Mouse (Mus musculus) Patski (cell line): ENCODE data around the gene Cdc7. TPM values are rescaled to one million over a fixed set of nuclear protein-coding genes. Genes with fewer than 3 reads are reported as not detected.

Experiments used
- ATAC-seq: fragments of 100-300 bp; one replicate; pipeline ENCODE4 v1.8.0; 2021
- CTCF ChIA-PET: fragments of 350-600 bp; sonication (Branson Sonifier 250); formaldehyde crosslinking; loops from one replicate; lab custom pipeline; 2022; ENCODE audit warnings: inconsistent platforms; lab: Charles Lee
- POLR2A ChIA-PET: fragments of 350-600 bp; sonication (Branson Sonifier 250); formaldehyde crosslinking; loops from one replicate; lab custom pipeline; 2022; ENCODE audit warnings: antibody characterized with exemption, inconsistent platforms; lab: Charles Lee
- DNase-seq: peaks from one replicate; pipeline ENCODE4 v3.0.0-alpha.2; 2011; ENCODE audit warnings: low read depth, low spot score
- H3K27me3 ChIP-seq: fragments of 371-371 bp; one replicate; pipeline ENCODE4 v1.5.1; 2021
- CTCF ChIP-seq: fragments of 100-300 bp; IDR thresholded peaks from one replicate; pipeline ENCODE4 v1.5.1; 2021
- in situ Hi-C: fragments of 300-500 bp; cut with MboI; formaldehyde crosslinking; loops from 3 replicates; pipeline ENCODE4 v1.11.1; 2018; ENCODE audit warnings: low pct_unique_long_range_greater_than_20kb, mixed read lengths
- polyA plus RNA-seq: library from polyadenylated mRNA; unstranded; gene quantifications from one replicate; pipeline ENCODE4 v1.2.3, GENCODE M21; 2021

Cdc7 gene
- polyA plus RNA-seq, 1 experiment from 2014 or later = 11.7 TPM

- ATAC-seq (no peak), DNase-seq (no peak)
- ChIA-PET POLR2A (interaction anchor here (0.6 to 0.7 kb wide), 2 partner anchors 11 to 24 kb away, joined by 4 read pairs; no protein-coding TSS in a partner anchor), CTCF (no interaction called here)
- H3K27me3 ChIP-seq = no peaks in the 10 kb centered on the region
- in situ Hi-C loops = no loop called here
- TF ChIP-seq CTCF = no peak
Measured at GRCm38 (mm10) chr5:107011316-107012029, 47.4 kb downstream of the Cdc7 start.

GRCm38 (mm10) chr5:107012030-107012715, 48.1 kb downstream of the Cdc7 start:
- DNase-seq (no peak), ATAC-seq (no peak)
- no peaks in the 10 kb centered on the region for H3K27me3 ChIP-seq
- ChIA-PET POLR2A (interaction anchor here (0.6 to 0.7 kb wide), 2 partner anchors 10 to 23 kb away, joined by 4 read pairs; no protein-coding TSS in a partner anchor), CTCF (no interaction called here)
- TF ChIP-seq CTCF = no peak
- in situ Hi-C loops = no loop called here

GRCm38 (mm10) chr5:107013393-107013792, 49.3 kb downstream of the Cdc7 start:
- POLR2A ChIA-PET = no interaction called here
- TF ChIP-seq CTCF = no peak

GRCm38 (mm10) chr5:107014146-107014545, 50.0 kb downstream of the Cdc7 start:
- no peak for ATAC-seq
- POLR2A ChIA-PET = no interaction called here
- no peak for DNase-seq
- H3K27me3 ChIP-seq = no peaks in the 10 kb centered on the region
- no peak for TF ChIP-seq CTCF
- in situ Hi-C loops = no loop called here
- CTCF ChIA-PET = interaction anchor here (0.9 to 1.7 kb wide), 3 partner anchors 10 to 15 kb away, joined by 3 to 7 read pairs (median 4); no protein-coding TSS in a partner anchor

More at GRCm38 (mm10) chr5:107013393-107013792, 49.3 kb downstream of the Cdc7 start:
- ATAC-seq = no peak
- CTCF ChIA-PET = interaction anchor here (0.7 to 0.9 kb wide), 2 partner anchors 10 to 12 kb away, joined by 3 to 4 read pairs; no protein-coding TSS in a partner anchor
- in situ Hi-C loops = no loop called here
- H3K27me3 ChIP-seq = no peaks in the 10 kb centered on the region
- no peak for DNase-seq

GRCm38 (mm10) chr5:107015046-107015421, 50.9 kb downstream of the Cdc7 start:
- in situ Hi-C loops = no loop called here
- H3K27me3 ChIP-seq = no peaks in the 10 kb centered on the region
- DNase-seq (no peak), ATAC-seq (no peak)
- ChIA-PET CTCF (interaction anchor here (0.7 to 1.7 kb wide), 4 partner anchors 10 to 73 kb away, joined by 3 to 7 read pairs (median 4); no protein-coding TSS in a partner anchor), POLR2A (no interaction called here)
- no peak for TF ChIP-seq CTCF

GRCm38 (mm10) chr5:107015422-107016081, 51.4 kb downstream of the Cdc7 start:
- no peaks in the 10 kb centered on the region for H3K27me3 ChIP-seq
- DNase-seq (no peak), ATAC-seq (no peak)
- ChIA-PET CTCF (interaction anchor here (0.7 to 1.7 kb wide), 4 partner anchors 10 to 72 kb away, joined by 3 to 7 read pairs (median 4); no protein-coding TSS in a partner anchor), POLR2A (no interaction called here)
- no peak for TF ChIP-seq CTCF
- in situ Hi-C loops = no loop called here

GRCm38 (mm10) chr5:107016538-107016937, 52.4 kb downstream of the Cdc7 start:
- CTCF ChIA-PET = no interaction called here
- ATAC-seq (no peak), DNase-seq (no peak)
- no peak for TF ChIP-seq CTCF
- no peaks in the 10 kb centered on the region for H3K27me3 ChIP-seq
- POLR2A ChIA-PET = no interaction called here
- in situ Hi-C loops = no loop called here

- no peak for DNase-seq
- no peak for ATAC-seq
- CTCF ChIA-PET = interaction anchor here (0.7 to 2.2 kb wide), 5 partner anchors 12 to 501 kb away, joined by 3 to 6 read pairs (median 3); no protein-coding TSS in a partner anchor
- no peaks in the 10 kb centered on the region for H3K27me3 ChIP-seq
- POLR2A ChIA-PET = no interaction called here
- in situ Hi-C loops = no loop called here
- peak; percentile 72 for TF ChIP-seq CTCF
Measured at GRCm38 (mm10) chr5:107017544-107017943, 53.4 kb downstream of the Cdc7 start.

GRCm38 (mm10) chr5:107019057-107019456, 54.9 kb downstream of the Cdc7 start:
- in situ Hi-C loops = no loop called here
- ATAC-seq (no peak), DNase-seq (no peak)
- ChIA-PET POLR2A (no interaction called here), CTCF (interaction anchor here (1.0 to 2.2 kb wide), 2 partner anchors 11 to 14 kb away, joined by 3 to 6 read pairs; no protein-coding TSS in a partner anchor)
- no peaks in the 10 kb centered on the region for H3K27me3 ChIP-seq
- TF ChIP-seq CTCF = no peak

GRCm38 (mm10) chr5:107019904-107020303, 55.8 kb downstream of the Cdc7 start:
- POLR2A ChIA-PET = no interaction called here
- TF ChIP-seq CTCF = no peak
- CTCF ChIA-PET = no interaction called here
- no peak for DNase-seq
- no peaks in the 10 kb centered on the region for H3K27me3 ChIP-seq
- in situ Hi-C loops = no loop called here
- no peak for ATAC-seq
